Mouse (Mus musculus): Measurements from ENCODE around the gene Tmprss6.

Gene Tmprss6

GRCm38 (mm10) chr15:78481448-78482000 is 13.1 kb upstream of the Tmprss6 start:
- no peak for DNase-seq

- no peak for DNase-seq
These were observed 12.6 kb upstream of the Tmprss6 start for GRCm38 (mm10) chr15:78480991-78481390.

- DNase-seq: no peak
These were observed 11.7 kb upstream of the Tmprss6 start for GRCm38 (mm10) chr15:78480111-78480510.

GRCm38 (mm10) chr15:78479470-78479869 is 11.0 kb upstream of the Tmprss6 start:
- no peak for DNase-seq

GRCm38 (mm10) chr15:78478073-78478472 is 9.6 kb upstream of the Tmprss6 start:
- no peak for DNase-seq

GRCm38 (mm10) chr15:78476878-78477277 is 8.4 kb upstream of the Tmprss6 start:
- no peak for DNase-seq

- no peak for DNase-seq
These were observed 7.2 kb upstream of the Tmprss6 start for GRCm38 (mm10) chr15:78475604-78476031.

GRCm38 (mm10) chr15:78473442-78473841 is 5.0 kb upstream of the Tmprss6 start:
- DNase-seq: no peak

GRCm38 (mm10) chr15:78471902-78472301 is 3.5 kb upstream of the Tmprss6 start:
- DNase-seq: no peak

- DNase-seq: no peak
These were observed 2.3 kb upstream of the Tmprss6 start for GRCm38 (mm10) chr15:78470495-78471276.

- no peak for DNase-seq
These were observed 864 bp downstream of the Tmprss6 start for GRCm38 (mm10) chr15:78467570-78467969.

- DNase-seq: no peak
These were observed 1.6 kb downstream of the Tmprss6 start for GRCm38 (mm10) chr15:78466809-78467208.

- no peak for DNase-seq
These were observed 5.5 kb downstream of the Tmprss6 start for GRCm38 (mm10) chr15:78462981-78463380.

- DNase-seq: no peak
These were observed 11.2 kb downstream of the Tmprss6 start for GRCm38 (mm10) chr15:78457193-78457592.

GRCm38 (mm10) chr15:78456051-78456450 is 12.4 kb downstream of the Tmprss6 start:
- DNase-seq: no peak

GRCm38 (mm10) chr15:78455168-78455567 is 13.3 kb downstream of the Tmprss6 start:
- DNase-seq: no peak

GRCm38 (mm10) chr15:78452929-78453328 is 15.5 kb downstream of the Tmprss6 start:
- DNase-seq: no peak

- no peak for DNase-seq
These were observed 17.2 kb downstream of the Tmprss6 start for GRCm38 (mm10) chr15:78451201-78451600.

- no peak for DNase-seq
These were observed 18.0 kb downstream of the Tmprss6 start for GRCm38 (mm10) chr15:78450419-78450768.

- no peak for DNase-seq
These were observed 18.6 kb downstream of the Tmprss6 start for GRCm38 (mm10) chr15:78449694-78450418.

- no peak for DNase-seq
These were observed 19.3 kb downstream of the Tmprss6 start for GRCm38 (mm10) chr15:78449131-78449530.

- DNase-seq: peak; percentile 91
These were observed 20.5 kb downstream of the Tmprss6 start for GRCm38 (mm10) chr15:78447746-78448535.

GRCm38 (mm10) chr15:78447121-78447520 is 21.3 kb downstream of the Tmprss6 start:
- no peak for DNase-seq

All from layer of hippocampus, adult 9-11 months (tissue).